Mouse (Mus musculus): Measurements from ENCODE around the gene Atp6v0a1. TPM values are rescaled to one million over a fixed set of nuclear protein-coding genes. Genes with fewer than 3 reads are reported as not detected.
A peak's percentile ranks its signal among the peaks of the same experiment; 100 is the strongest.
"Not testable (repeated sequence)": the region's sequence is repeated elsewhere in the genome, so short reads cannot be mapped to it uniquely, and the experiment has no call there.

Gene Atp6v0a1
- polyA plus RNA-seq, 1 experiment from 2014 or later, result 17.6 TPM

- no peak for DNase-seq (ENCODE audit: low spot score)
These were observed 28.8 kb upstream of the Atp6v0a1 start for GRCm38 (mm10) chr11:100980438-100980837.

DNA sequence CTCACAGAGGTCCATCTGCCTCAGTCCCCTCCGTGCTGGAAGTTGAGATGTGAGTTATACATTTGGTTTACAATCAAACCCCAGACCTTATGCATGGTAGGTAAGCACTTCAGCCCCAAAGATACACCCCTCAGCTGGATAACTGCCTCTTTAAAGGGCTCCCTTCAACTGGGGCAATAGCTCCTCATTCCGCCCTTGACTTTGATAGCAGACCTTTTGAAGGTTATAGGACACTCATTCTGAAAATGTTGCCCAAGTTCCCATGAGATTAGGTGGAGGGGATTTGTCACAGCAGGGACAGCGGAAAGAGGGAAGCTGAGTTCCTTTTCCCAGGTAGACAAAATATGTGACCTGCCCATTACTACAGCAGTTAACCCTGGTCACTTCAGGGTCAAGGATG lies 28.0 kb upstream of the Atp6v0a1 start:
- no peak for DNase-seq (ENCODE audit: low spot score)

GRCm38 (mm10) chr11:100982087-100982486 lies 27.2 kb upstream of the Atp6v0a1 start:
- no peak for DNase-seq (ENCODE audit: low spot score)

DNA sequence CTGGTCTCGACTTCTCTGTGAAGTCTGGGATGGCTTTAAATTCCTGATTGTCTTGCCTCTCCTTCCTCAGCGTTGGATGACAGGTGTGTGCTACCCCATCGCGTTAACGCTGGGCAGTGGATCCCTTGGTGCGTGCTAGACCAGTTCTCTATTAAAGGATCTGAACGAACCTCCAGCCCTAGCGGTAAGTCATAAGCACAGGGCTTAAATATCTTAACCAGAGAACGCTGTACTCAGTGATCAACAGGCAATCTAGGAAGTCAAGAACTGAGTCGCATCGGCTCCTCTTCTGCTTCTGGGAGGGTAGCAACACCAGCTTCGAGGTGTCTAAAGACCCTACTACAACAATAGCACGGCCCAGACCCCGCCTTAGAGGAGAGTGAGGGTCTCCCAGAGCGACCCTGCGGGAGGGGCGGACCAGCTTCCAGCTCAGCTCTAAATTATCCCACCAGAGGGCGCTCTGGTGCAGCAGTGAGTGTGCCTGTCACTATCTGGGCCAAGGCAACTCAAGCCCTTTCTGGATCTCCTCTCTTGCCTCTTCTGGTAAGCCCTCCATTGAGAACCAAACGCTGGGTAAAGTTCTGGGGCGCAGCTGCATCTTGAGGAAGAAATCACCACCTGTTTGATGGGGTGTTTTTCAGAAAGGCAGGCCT lies 26.0 kb upstream of the Atp6v0a1 start:
- DNase-seq (ENCODE audit: low spot score), result peak; percentile 82

DNA sequence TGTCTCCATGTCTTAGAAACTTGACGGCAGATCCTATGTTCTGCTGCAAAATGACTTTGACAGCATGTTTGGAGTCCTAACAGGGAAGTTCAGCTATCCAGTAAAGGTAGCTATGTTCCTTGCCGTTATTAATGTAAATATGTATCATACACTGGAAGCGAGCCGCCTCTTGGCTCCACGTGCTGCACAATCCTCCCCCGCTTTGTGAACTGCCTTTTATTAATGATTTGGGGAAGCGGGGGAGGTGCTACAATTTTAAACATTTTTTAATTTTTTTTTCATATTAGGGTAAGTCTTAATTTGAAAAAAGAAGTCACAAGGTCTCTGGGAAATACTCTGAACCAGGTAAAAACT lies 25.5 kb upstream of the Atp6v0a1 start:
- DNase-seq (ENCODE audit: low spot score), result no peak

DNA sequence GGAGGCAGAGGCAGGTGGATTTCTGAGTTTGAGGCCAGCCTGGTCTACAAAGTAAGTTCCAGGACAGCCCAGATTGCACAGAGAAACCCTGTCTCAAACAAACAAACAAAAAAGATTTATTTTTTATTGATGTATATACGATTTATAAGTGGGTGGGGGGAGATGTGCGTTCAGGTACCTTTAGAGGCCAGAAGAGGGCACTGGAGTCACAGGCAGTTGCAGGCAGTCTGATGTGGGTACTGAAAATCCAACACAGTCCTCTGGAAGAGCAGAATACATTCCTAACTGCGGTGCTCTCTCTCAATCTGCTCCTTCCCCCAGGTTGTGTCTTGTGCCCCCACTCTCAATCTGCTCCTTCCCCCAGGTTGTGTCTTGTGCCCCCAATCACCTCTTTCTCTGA lies 23.6 kb upstream of the Atp6v0a1 start:
- peak; percentile 14 for DNase-seq (ENCODE audit: low spot score)

- DNase-seq (ENCODE audit: low spot score), result no peak
These were observed 20.6 kb upstream of the Atp6v0a1 start for GRCm38 (mm10) chr11:100988674-100989073.

DNA sequence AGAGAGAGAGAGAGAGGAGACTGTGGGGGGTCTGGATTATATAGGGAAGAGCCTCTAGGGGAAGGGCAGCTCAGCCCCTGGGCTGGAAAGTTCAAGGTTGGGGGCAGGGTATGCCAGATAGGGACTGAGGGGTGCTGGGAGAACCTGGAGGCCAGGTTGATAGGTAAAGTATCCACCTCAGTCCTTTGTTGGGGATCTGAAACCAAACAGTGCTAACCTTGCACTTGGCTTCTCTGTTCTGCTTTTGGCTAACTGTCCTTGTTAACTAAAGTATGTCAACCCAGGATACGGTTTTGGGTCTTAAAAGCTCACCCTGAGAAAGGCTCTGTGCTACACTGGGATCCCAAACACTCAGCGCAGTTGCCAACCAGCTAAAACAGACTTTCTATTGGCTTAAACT lies 19.6 kb upstream of the Atp6v0a1 start:
- DNase-seq (ENCODE audit: low spot score), result no peak

DNA sequence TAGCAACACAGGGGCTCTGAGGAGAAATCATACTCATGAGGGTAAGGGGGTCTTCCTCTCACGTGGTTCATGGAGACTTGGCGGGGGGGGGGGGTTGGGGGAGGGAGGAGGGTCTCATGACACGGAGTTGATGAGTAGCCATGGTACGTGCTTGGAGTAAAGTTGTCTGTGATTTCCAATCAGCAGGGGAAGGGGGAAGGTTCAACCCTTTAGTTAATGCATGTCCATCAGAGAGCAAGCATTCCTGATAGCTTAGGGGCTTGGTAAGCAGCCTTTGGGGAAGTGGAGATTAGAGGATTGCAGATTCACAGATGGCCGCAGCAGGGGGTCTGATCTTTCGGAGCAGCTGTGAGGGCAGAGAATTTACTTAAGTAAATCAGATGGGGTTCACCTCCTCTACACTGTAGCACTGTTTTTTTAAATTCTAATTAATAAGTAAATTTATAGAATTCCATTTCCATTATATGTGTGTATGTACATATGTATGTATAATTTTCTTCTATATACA lies 18.2 kb upstream of the Atp6v0a1 start:
- no peak for DNase-seq (ENCODE audit: low spot score)

- DNase-seq (ENCODE audit: low spot score), result no peak
These were observed 15.8 kb upstream of the Atp6v0a1 start for GRCm38 (mm10) chr11:100993437-100993836.

DNA sequence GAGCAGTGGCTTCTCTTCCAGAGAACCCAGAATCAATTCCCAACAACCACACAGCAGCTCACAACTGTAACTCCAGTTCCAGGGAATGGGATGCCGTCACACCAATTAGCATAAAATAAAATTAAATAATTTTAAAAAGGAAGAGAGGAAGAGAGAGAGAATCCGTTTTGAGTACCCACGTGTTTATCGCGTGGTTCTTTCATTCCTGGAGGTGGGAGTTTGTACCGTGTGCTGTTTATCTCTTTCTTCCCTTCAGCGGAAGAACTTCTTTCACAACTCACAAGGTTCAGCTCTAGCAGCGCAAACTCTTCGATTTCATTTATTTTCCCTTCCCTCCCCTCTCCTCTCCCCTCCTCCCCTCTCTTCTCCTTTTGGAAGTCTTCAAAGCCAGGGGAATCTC lies 15.0 kb upstream of the Atp6v0a1 start:
- DNase-seq (ENCODE audit: low spot score), result no peak

DNA sequence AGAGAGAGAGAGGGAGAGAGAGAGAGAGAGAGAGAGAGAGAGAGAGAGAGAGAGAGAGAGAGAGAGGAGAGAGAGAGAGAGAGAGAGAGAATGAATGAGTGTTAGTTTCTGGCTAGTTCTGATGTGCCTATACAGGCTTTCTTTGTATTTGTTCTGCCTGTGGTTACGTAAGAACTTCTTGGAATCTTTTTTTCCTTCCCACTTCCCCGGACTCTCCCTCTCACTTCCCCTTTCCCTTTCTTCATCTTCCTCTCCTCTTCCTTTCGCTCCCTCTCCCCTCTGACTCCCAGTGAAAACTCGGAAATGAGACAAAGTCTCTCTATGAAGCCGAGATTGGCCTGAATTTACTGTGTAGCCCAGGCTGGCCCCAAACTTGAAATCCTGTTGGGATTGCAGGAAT lies 14.6 kb upstream of the Atp6v0a1 start:
- DNase-seq (ENCODE audit: low spot score), result no peak

DNA sequence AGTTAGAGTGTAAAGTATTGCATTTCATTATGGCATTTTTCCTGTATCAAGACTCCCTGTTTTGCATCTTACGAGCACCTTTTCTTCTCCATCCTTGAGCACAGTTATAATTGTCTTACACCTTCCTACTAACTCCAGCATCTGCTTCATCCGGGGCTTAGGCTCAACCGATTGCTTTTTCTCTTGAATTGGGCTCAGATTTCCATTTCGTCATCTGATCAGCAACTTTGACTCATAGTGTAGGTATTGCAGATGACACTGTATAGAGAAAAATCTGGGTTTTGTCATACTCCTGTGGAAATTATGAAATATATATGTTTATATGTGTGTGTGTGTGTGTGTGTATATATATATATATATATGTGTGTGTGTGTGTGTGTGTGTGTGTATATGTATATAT lies 12.8 kb upstream of the Atp6v0a1 start:
- no peak for DNase-seq (ENCODE audit: low spot score)

GRCm38 (mm10) chr11:100998836-100999235 lies 10.4 kb upstream of the Atp6v0a1 start:
- DNase-seq (ENCODE audit: low spot score), result no peak

- no peak for DNase-seq (ENCODE audit: low spot score)
These were observed 10.0 kb upstream of the Atp6v0a1 start for GRCm38 (mm10) chr11:100999254-100999653.

GRCm38 (mm10) chr11:101001875-101002552 lies 7.2 kb upstream of the Atp6v0a1 start:
- not testable (repeated sequence) for DNase-seq (ENCODE audit: low spot score)

GRCm38 (mm10) chr11:101003025-101003685 lies 6.1 kb upstream of the Atp6v0a1 start:
- no peak for DNase-seq (ENCODE audit: low spot score)

DNA sequence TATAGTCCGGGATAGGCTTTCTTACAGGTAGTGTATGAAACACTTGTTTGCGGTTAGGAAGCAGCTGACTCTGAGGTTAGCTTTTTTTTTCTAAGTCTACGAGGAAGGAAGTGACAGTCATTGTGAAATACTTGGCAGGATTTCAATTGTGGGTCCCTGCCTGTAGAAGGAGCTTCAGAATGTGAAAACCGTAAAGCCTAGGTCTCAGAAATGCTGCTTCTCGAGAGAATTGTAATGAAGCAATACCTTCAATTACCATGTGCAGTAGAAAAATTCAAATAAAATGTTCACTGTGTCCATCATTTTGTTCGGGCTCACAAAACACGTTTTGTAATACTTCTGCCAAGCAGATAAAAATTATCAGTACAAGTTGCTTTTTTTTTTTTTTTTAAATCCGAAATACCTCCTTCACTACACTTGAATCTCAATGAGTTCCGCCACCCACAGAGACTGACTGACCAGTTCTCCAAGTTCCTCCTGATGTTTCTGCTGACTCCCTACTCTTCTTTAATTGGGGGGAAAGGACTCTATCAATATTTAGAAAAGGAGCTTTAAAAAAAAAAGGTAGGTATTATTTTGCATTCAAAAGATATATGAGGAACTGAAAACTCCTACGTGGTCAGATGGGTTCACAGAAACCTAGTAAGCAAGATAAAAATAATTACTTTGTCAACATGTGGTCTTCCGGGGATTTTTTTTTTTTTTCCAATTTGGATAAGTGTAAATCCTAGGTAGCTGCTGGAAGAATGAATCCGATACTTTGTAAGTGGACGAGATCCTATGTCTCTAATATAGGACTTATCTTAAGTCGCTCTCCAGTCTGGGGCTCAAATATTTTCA lies 826 bp upstream of the Atp6v0a1 start:
- peak; percentile 85 for DNase-seq (ENCODE audit: low spot score)

DNA sequence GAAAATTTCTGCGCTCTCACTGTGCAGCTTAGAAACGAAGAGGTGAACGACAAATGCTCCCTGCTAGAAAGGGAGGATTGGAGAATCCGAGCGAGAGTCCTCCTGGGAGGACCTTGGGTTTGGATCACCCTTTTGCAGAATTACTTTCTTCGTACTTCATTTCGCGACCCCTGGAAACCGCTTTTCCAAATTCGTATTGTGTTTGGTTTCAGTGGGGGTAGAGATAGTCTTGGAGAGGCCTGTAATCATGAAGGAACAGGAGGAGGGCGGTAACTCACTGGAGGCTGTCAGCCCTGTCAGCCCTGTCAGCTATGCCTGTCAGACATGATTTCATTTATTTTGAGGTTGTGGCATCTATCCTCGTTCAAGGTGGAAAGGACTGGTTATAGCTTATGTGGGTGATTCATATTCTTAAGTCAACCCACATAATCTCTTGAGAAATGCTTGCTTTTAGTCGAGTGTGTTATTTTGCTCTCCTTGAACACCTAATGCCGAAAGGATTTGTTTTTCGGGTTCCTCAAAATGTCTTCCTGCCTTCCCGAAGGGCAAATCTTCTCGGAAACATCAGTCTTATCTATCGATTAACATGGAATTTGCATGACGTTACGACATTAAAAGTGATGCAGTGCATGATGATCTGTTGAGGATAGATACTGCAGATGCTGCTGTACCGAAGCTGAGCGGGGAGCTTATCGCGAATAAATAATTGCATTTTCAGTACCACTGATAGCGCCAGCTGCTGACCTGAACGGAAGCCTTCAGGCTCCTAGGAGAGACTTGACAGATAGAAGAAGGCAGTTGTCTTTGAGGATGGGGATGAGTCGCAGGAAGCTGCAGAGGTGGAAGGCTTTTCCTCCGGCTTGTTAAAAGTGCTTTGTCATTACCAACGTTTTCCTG lies 884 bp downstream of the Atp6v0a1 start:
- no peak for DNase-seq (ENCODE audit: low spot score)

DNA sequence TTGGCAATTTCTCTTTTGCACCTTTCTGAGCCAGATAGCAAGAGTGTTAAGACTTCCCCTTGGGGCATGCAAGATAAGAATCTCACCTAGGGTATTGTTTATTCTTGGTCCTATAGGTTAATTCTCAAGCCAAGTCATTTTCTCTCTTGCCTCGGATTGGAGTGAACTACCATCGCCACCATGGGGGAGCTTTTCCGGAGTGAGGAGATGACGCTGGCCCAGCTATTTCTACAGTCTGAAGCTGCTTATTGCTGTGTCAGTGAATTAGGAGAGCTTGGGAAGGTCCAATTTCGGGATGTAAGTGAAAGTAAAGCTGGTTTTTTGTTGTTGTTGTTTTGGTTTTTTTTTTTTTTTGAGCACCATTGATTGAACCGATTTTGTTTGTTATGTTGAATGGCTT lies 2.4 kb downstream of the Atp6v0a1 start:
- no peak for DNase-seq (ENCODE audit: low spot score)

- no peak for DNase-seq (ENCODE audit: low spot score)
These were observed 14.1 kb downstream of the Atp6v0a1 start for GRCm38 (mm10) chr11:101023371-101023770.
